Mouse (Mus musculus) embryonic fibroblast, embryonic 13.5 days (primary cell): ENCODE results near the gene Aqp9.
A peak's percentile ranks its signal among the peaks of the same experiment; 100 is the strongest.

Experiments used
- CTCF ChIP-seq: IDR thresholded peaks from 2 replicates; pipeline ENCODE4 v1.5.1; 2011; ENCODE audit warnings: mild to moderate bottlenecking, control low read depth, low read length, moderate library complexity, borderline replicate concordance; ENCODE audit not compliant: insufficient read depth
- POLR2A ChIP-seq: IDR thresholded peaks from 2 replicates; pipeline ENCODE4 v1.6.1; 2011; ENCODE audit warnings: low read depth, mild to moderate bottlenecking, control low read depth, low read length, moderate library complexity

DNA sequence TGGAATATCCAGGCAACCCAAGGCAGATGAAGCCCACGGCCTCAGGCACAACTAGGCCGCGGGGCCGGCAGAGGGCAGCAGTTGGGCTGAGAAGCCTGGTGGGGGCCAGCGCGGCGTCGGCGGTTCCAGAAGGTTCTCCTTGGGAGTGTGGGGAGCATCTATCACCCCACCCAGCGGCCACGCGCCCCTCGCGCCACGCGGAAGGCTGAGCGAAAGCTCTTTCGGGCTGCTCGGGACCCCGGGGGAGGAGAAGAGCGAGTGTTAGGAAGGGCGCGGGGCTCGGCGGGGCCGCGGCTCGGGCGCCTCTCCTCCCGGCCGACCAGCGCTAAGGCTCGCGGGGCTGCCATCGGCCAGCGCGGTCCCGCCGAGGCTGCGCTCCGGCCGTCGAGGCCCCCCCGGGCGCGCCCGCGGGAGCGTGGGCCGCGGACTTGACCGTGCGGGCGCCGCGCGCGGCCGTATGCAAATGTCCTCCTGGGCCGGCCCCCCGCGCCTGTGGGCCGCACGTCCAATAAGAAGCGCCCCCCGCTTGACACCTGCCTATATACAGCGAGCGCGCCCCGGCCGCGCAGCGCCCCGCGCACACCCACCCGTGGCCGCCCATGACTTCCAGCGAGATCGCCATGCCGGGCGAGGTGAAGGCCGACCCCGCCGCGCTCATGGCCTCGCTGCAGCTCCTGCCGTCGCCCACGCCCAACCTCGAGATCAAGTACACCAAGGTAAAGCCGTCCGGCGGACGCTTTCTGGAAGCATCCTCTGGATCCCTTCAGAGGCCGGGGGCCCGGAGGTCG lies 47.0 kb upstream of the Aqp9 start, which contains the start of gene Aldh1a2:
- no peak for TF ChIP-seq POLR2A
- TF ChIP-seq CTCF = peak; percentile 44
